Mouse (Mus musculus): ENCODE measurements around the gene Shld1. TPM values are rescaled to one million over a fixed set of nuclear protein-coding genes. Genes with fewer than 3 reads are reported as not detected.
A peak's percentile ranks its signal among the peaks of the same experiment; 100 is the strongest.

The Shld1 gene
- polyA plus RNA-seq, 1 experiment from 2014 or later: 14.5 TPM

DNA sequence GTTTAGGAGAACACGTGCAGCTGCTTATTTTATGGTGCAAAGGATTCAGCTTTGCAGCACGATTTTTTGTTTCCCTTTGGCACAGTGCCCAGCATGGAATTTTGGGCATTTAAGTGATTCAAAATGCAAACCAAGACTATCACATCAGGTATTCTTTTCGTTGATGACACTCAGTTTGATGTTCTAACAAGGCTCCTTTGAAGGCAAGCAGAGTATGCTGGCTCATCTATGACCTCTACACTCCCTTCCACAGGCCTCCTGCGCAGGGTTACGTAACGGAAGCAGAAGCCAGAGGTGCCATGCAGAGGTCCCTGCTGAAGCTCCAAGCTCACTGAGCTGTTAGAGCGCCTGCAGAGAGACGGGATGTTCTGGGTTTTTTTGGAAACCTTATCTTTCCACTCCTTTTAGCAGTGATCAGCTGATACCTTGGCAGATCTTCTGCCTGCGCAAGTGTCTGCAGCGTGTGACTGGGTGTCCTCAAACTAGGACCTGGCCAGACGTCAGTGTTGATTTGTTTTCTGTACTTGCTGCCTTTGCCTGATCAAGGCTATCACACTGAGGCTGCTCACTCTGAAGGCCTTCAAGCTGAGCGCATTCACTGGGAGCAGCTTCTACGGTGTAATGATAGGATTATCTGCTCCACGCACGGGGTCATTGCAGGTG lies 3.0 kb downstream of the Shld1 start:
- Histone ChIP-seq H3K4me3 (ENCODE audit: low read length) (no peak overlapping the region), H3K9me3 (ENCODE audit: low read length) (no peaks in the 10 kb centered on the region), H3K4me2 (replicated peaks; ENCODE audit: low read depth, low read length) (no peak overlapping the region), H3K4me1 (ENCODE audit: insufficient read depth, low read length) (peaks cover 5% of the 10 kb centered on the region; the same call in 1 of the 2 replicates), H3K9ac (replicated peaks; ENCODE audit: low read length) (no peak overlapping the region), H3K27ac (ENCODE audit: low read length) (no peak overlapping the region), H3K27me3 (ENCODE audit: insufficient read depth, low read length) (no peaks in the 10 kb centered on the region), H3K36me3 (ENCODE audit: insufficient read depth, low read length) (no peaks in the 10 kb centered on the region)
- ATAC-seq (ENCODE audit: low FRiP score, low TSS enrichment): no peak
- WGBS: 77% methylated on average over 15 of the region's 15 CpGs

DNA sequence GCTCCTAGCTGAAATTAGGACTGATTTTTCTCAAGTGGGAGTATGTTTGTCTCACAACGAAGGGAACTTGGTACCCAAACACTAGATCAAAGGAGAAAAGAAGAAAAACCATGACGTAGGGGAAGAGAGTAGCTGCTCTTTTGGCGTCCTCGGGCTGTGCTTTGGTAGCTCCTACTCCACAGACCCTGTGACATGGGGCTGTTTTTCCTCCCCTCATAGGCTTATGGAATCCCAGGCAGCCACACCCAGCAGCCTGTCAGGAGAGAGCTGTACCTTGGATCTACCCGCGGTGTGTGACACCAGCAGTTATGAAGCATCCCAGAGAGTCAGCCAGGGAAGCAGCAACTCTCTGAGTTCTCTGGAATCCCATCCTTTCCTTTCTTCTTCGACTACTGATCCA lies 5.0 kb downstream of the Shld1 start:
- no peak for ATAC-seq (ENCODE audit: low FRiP score, low TSS enrichment)
- WGBS: 66% methylated on average over 7 of the region's 7 CpGs

DNA sequence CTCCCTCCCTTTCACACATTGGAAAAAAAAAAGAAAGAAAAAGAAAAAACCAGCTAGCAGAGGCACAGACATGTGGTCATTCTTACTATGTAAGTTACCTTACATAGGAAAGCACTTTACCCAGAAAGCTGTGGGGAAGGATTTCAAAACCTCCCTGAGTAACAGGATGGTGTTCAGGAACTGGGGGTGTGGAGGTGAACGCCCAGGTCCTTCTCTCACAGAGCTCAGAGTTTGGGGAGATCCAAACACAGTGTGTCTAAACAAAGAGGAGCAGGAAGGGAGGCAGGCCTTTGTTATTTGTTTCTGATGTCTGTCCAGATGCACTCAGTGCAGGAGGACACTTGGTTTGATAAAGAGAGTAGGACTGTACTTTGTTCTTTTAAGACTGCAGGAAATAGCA lies 5.6 kb downstream of the Shld1 start:
- no peak for ATAC-seq (ENCODE audit: low FRiP score, low TSS enrichment)
- Histone ChIP-seq H3K4me2 (replicated peaks; ENCODE audit: low read depth, low read length) (no peak overlapping the region), H3K27me3 (ENCODE audit: insufficient read depth, low read length) (no peaks in the 10 kb centered on the region), H3K4me3 (ENCODE audit: low read length) (no peak overlapping the region), H3K4me1 (ENCODE audit: insufficient read depth, low read length) (peaks cover 4% of the 10 kb centered on the region; the same call in 1 of the 2 replicates), H3K9me3 (ENCODE audit: low read length) (no peaks in the 10 kb centered on the region), H3K27ac (ENCODE audit: low read length) (no peak overlapping the region), H3K36me3 (ENCODE audit: insufficient read depth, low read length) (no peaks in the 10 kb centered on the region; the same call in 1 of the 2 replicates), H3K9ac (replicated peaks; ENCODE audit: low read length) (no peak overlapping the region)
- WGBS: 80% methylated on average over 1 of the region's 1 CpGs

More for the DNA sequence above, 5.0 kb downstream of the Shld1 start:
- Histone ChIP-seq H3K27ac (ENCODE audit: low read length) (no peak overlapping the region), H3K27me3 (ENCODE audit: insufficient read depth, low read length) (no peaks in the 10 kb centered on the region), H3K4me1 (ENCODE audit: insufficient read depth, low read length) (peaks cover 5% of the 10 kb centered on the region; the same call in 1 of the 2 replicates), H3K9ac (replicated peaks; ENCODE audit: low read length) (no peak overlapping the region), H3K4me2 (replicated peaks; ENCODE audit: low read depth, low read length) (no peak overlapping the region), H3K9me3 (ENCODE audit: low read length) (no peaks in the 10 kb centered on the region), H3K4me3 (ENCODE audit: low read length) (no peak overlapping the region), H3K36me3 (ENCODE audit: insufficient read depth, low read length) (no peaks in the 10 kb centered on the region; the same call in 1 of the 2 replicates)

DNA sequence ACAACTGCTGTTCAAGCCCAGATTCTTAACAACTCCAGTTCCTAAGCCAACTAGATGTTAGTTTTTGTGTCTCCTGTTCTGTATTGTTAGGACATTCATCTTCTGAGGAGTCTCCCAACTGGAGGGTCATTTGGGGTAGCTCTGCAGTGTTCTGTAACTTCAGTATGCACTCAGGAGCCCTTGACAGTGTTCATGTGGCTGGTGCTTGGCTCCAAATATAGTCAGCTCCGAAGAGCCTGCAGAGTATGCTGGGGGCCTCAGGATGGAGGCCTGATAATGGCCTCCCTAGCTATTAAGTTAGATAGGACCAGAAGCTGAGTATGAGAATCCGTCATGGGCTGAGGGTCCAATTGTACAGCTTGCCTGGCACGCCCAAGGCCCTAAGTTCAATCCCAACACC lies 7.2 kb downstream of the Shld1 start:
- Histone ChIP-seq H3K27me3 (ENCODE audit: insufficient read depth, low read length) (no peaks in the 10 kb centered on the region), H3K9ac (replicated peaks; ENCODE audit: low read length) (no peak overlapping the region), H3K9me3 (ENCODE audit: low read length) (no peaks in the 10 kb centered on the region), H3K4me3 (ENCODE audit: low read length) (no peak overlapping the region), H3K4me2 (replicated peaks; ENCODE audit: low read depth, low read length) (no peak overlapping the region), H3K36me3 (ENCODE audit: insufficient read depth, low read length) (no peaks in the 10 kb centered on the region; the same call in 1 of the 2 replicates), H3K27ac (ENCODE audit: low read length) (no peak overlapping the region), H3K4me1 (ENCODE audit: insufficient read depth, low read length) (no peaks in the 10 kb centered on the region)
- no peak for ATAC-seq (ENCODE audit: low FRiP score, low TSS enrichment)
- 93% methylated on average over 3 of the region's 3 CpGs for WGBS

- H3K4me1 ChIP-seq (ENCODE audit: insufficient read depth, low read length): no peaks in the 10 kb centered on the region
- H3K9me3 ChIP-seq (ENCODE audit: low read length): no peaks in the 10 kb centered on the region
- 82% methylated on average over 9 of the region's 9 CpGs for WGBS
- no peak overlapping the region for H3K4me3 ChIP-seq (ENCODE audit: low read length)
- no peaks in the 10 kb centered on the region for H3K27me3 ChIP-seq (ENCODE audit: insufficient read depth, low read length)
- no peak overlapping the region for H3K9ac ChIP-seq (replicated peaks; ENCODE audit: low read length)
- ATAC-seq (ENCODE audit: low FRiP score, low TSS enrichment): peak; percentile 24; the same call in 1 of the 2 replicates
- H3K27ac ChIP-seq (ENCODE audit: low read length): no peak overlapping the region
- H3K4me2 ChIP-seq (replicated peaks; ENCODE audit: low read depth, low read length): no peak overlapping the region
- H3K36me3 ChIP-seq (ENCODE audit: insufficient read depth, low read length): no peaks in the 10 kb centered on the region; the same call in 1 of the 2 replicates
Measured at GRCm38 (mm10) chr2:132695358-132696093, 8.8 kb downstream of the Shld1 start.

GRCm38 (mm10) chr2:132696519-132696918 lies 9.8 kb downstream of the Shld1 start:
- ATAC-seq (ENCODE audit: low FRiP score, low TSS enrichment): no peak
- 89% methylated on average over 5 of the region's 5 CpGs for WGBS
- no peaks in the 10 kb centered on the region; the same call in 1 of the 2 replicates for H3K36me3 ChIP-seq (ENCODE audit: insufficient read depth, low read length)
- H3K27ac ChIP-seq (ENCODE audit: low read length): no peak overlapping the region
- H3K4me2 ChIP-seq (replicated peaks; ENCODE audit: low read depth, low read length): no peak overlapping the region
- no peaks in the 10 kb centered on the region for H3K4me1 ChIP-seq (ENCODE audit: insufficient read depth, low read length)
- no peak overlapping the region for H3K4me3 ChIP-seq (ENCODE audit: low read length)
- no peaks in the 10 kb centered on the region for H3K9me3 ChIP-seq (ENCODE audit: low read length)
- no peak overlapping the region for H3K9ac ChIP-seq (replicated peaks; ENCODE audit: low read length)
- no peaks in the 10 kb centered on the region for H3K27me3 ChIP-seq (ENCODE audit: insufficient read depth, low read length)

DNA sequence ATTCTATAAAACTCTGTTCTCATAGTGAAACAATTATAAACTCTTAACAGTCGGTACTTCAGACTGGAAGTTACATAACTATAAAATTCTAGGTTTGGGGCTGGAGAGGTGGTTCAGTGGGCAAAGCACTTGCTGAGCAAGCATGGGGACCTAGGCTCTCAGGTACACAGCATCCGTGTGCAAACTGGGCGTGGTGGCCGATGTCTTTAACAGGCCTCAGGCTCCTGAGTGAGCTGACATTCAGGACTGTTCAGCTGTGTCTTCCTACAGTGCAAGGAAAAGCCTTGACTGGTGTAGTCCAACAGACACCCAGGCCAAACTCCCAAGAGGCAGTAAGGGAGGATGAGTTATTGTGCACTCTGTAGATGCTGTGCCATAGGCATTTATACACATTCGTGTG lies 10.5 kb downstream of the Shld1 start:
- Histone ChIP-seq H3K9ac (replicated peaks; ENCODE audit: low read length) (no peak overlapping the region), H3K4me1 (ENCODE audit: insufficient read depth, low read length) (no peaks in the 10 kb centered on the region), H3K4me2 (replicated peaks; ENCODE audit: low read depth, low read length) (no peak overlapping the region), H3K27ac (ENCODE audit: low read length) (no peak overlapping the region), H3K4me3 (ENCODE audit: low read length) (no peak overlapping the region), H3K9me3 (ENCODE audit: low read length) (no peaks in the 10 kb centered on the region), H3K27me3 (ENCODE audit: insufficient read depth, low read length) (no peaks in the 10 kb centered on the region), H3K36me3 (ENCODE audit: insufficient read depth, low read length) (no peaks in the 10 kb centered on the region; the same call in 1 of the 2 replicates)
- WGBS: 70% methylated on average over 5 of the region's 5 CpGs
- no peak for ATAC-seq (ENCODE audit: low FRiP score, low TSS enrichment)

DNA sequence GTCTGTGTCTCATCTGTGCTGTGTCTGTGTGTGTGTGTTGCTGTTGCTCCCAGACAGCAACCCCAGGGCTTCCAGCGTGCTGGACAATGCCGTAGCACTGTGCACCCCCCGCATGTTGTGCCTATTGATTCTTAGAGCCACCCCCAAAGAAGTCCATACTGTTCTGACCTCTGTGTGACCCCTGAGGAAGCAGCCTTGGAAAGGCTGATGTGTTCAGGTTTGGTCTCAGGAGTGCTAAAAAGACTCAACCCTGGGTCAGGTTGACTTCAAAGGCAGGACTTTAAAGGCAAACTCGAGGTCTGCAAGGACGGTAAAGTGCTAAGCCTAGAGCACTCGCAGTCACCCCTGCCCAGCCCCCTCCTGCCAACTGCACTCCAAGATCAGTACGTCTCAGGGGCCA lies 11.0 kb downstream of the Shld1 start:
- Histone ChIP-seq H3K27me3 (ENCODE audit: insufficient read depth, low read length) (no peaks in the 10 kb centered on the region), H3K4me2 (replicated peaks; ENCODE audit: low read depth, low read length) (no peak overlapping the region), H3K36me3 (ENCODE audit: insufficient read depth, low read length) (no peaks in the 10 kb centered on the region; the same call in 1 of the 2 replicates), H3K27ac (ENCODE audit: low read length) (no peak overlapping the region), H3K4me3 (ENCODE audit: low read length) (no peak overlapping the region), H3K4me1 (ENCODE audit: insufficient read depth, low read length) (no peaks in the 10 kb centered on the region), H3K9me3 (ENCODE audit: low read length) (no peaks in the 10 kb centered on the region), H3K9ac (replicated peaks; ENCODE audit: low read length) (no peak overlapping the region)
- ATAC-seq (ENCODE audit: low FRiP score, low TSS enrichment): no peak
- WGBS: 58% methylated on average over 7 of the region's 7 CpGs

DNA sequence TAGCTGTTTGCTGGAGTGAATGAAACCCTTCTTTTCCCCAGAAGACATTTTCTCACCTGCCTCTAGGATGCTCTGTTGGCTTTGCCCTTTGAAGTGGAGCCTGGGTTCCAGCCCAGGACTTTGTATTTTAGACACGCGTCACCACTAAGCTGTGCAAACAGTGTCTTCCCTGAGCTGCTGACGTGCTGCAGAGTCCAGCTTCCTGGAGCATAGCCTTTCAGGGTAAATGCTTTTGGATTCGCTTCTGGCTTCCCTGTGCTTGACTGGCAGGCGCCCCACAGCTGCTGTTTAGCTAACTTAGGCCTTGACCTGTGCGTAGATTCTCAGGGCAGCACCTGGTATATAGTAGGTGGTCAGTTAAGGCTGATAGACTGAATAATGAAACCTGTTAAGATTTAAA lies 11.7 kb downstream of the Shld1 start:
- H3K9ac ChIP-seq (replicated peaks; ENCODE audit: low read length): no peak overlapping the region
- no peaks in the 10 kb centered on the region for H3K27me3 ChIP-seq (ENCODE audit: insufficient read depth, low read length)
- 69% methylated on average over 6 of the region's 6 CpGs for WGBS
- no peak overlapping the region for H3K4me3 ChIP-seq (ENCODE audit: low read length)
- no peaks in the 10 kb centered on the region for H3K4me1 ChIP-seq (ENCODE audit: insufficient read depth, low read length)
- no peaks in the 10 kb centered on the region; the same call in 1 of the 2 replicates for H3K36me3 ChIP-seq (ENCODE audit: insufficient read depth, low read length)
- no peak for ATAC-seq (ENCODE audit: low FRiP score, low TSS enrichment)
- no peak overlapping the region for H3K27ac ChIP-seq (ENCODE audit: low read length)
- no peak overlapping the region for H3K4me2 ChIP-seq (replicated peaks; ENCODE audit: low read depth, low read length)
- H3K9me3 ChIP-seq (ENCODE audit: low read length): no peaks in the 10 kb centered on the region

DNA sequence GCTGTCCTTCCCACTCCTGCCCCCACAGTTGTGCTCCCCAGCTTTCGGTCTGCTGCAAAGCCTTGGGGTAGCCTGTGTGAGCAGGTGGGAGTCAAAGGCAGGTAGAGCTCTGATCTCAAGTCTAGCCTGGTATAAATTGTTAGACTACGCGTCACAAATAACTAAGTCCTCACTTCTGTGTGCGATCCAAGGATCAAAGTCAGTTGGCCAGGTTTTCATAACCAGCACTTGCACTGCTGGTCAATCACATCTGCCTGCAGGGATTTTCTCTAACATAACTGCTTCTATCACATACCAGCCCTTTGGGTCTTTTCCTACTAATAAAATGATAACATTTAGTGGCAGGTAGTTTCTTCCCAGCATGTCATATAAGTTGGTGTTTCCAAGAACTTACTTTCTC lies 14.2 kb downstream of the Shld1 start:
- no peak for ATAC-seq (ENCODE audit: low FRiP score, low TSS enrichment)
- H3K9me3 ChIP-seq (ENCODE audit: low read length): no peaks in the 10 kb centered on the region
- no peaks in the 10 kb centered on the region for H3K4me1 ChIP-seq (ENCODE audit: insufficient read depth, low read length)
- no peaks in the 10 kb centered on the region for H3K36me3 ChIP-seq (ENCODE audit: insufficient read depth, low read length)
- no peaks in the 10 kb centered on the region for H3K27me3 ChIP-seq (ENCODE audit: insufficient read depth, low read length)
- H3K4me2 ChIP-seq (replicated peaks; ENCODE audit: low read depth, low read length): no peak overlapping the region
- 93% methylated on average over 4 of the region's 4 CpGs for WGBS
- no peak overlapping the region for H3K9ac ChIP-seq (replicated peaks; ENCODE audit: low read length)
- no peak overlapping the region for H3K27ac ChIP-seq (ENCODE audit: low read length)
- H3K4me3 ChIP-seq (ENCODE audit: low read length): no peak overlapping the region
